Mouse (Mus musculus): Measurements from ENCODE around the gene Lbx2. TPM values are rescaled to one million over a fixed set of nuclear protein-coding genes. Genes with fewer than 3 reads are reported as not detected.

The Lbx2 gene
- polyA plus RNA-seq, 1 experiment from 2014 or later = not detected

DNA sequence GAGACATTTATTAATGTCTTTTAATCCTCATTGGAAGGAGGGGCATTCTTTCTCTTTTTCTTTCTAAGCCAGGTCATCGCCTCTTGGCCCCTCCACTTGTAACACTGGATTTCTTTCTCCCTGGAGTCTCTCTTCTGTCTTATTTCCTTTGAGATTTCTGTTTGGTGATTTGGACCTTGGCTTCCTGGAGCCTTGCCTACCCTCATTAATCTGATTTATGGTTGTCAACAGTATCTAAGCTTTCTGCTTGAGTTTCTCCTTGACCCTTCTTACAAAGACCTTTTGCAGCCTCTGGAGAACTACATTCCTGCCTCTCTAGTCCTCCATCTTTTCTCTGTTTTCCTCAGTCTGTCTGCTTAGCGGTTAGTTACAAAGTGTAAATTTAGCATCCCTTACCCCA is 12.2 kb downstream of the Lbx2 start:
- no peak overlapping the region for H3K27ac ChIP-seq (ENCODE audit: low read depth, low read length)
- peaks cover 12% of the 10 kb centered on the region for H3K4me1 ChIP-seq (ENCODE audit: control insufficient read depth, insufficient read depth, low read length)
- H3K4me3 ChIP-seq (ENCODE audit: low read depth, low read length) = no peak overlapping the region
- ATAC-seq (no peak), DNase-seq (ENCODE audit: low spot score) (no peak)
- H3K4me2 ChIP-seq (ENCODE audit: low read length) = no peak overlapping the region
- no peaks in the 10 kb centered on the region for H3K27me3 ChIP-seq (replicated peaks; ENCODE audit: control insufficient read depth, insufficient read depth, low read length)
- H3K36me3 ChIP-seq (ENCODE audit: control insufficient read depth, insufficient read depth, low read length) = no peaks in the 10 kb centered on the region
- H3K9me3 ChIP-seq (replicated peaks; ENCODE audit: control insufficient read depth, low read length) = no peaks in the 10 kb centered on the region
- 83% methylated on average over 2 of the region's 2 CpGs for WGBS
- no peak overlapping the region for H3K9ac ChIP-seq (ENCODE audit: low read length)

DNA sequence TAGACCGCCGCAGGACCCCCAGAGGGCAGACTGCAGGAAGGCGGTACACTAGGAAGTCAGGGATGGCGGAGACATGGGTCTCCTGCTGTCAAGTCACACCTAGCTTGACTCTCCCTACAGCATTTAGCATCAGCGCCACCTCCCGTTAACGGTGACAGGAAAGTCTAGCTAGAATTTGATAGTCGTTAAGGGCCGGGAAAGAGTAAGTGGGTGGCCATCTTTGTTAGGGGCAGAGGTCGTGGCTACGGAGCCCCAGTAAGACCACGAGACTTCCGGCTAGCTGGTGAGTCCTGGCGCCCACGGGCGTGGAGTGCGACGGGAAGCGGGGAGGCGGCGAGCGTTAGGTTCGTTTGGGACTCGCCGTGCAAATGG is 15.1 kb downstream of the Lbx2 start, which contains the start of the genes Ccdc142 and Gm42688:
Ccdc142 (plus strand) TSS at position 286 of the 372 bp plus-strand sequence.
Gm42688 (plus strand) TSS at position 302 of the 372 bp plus-strand sequence.
- Histone ChIP-seq H3K4me3 (ENCODE audit: low read depth, low read length) (peak within 1 kb of the TSS; percentile 72), H3K27me3 (replicated peaks; ENCODE audit: control insufficient read depth, insufficient read depth, low read length) (no peaks in the 10 kb centered on the region), H3K9ac (ENCODE audit: low read length) (peak within 1 kb of the TSS; percentile 80), H3K36me3 (ENCODE audit: control insufficient read depth, insufficient read depth, low read length) (no peaks in the 10 kb centered on the region), H3K27ac (ENCODE audit: low read depth, low read length) (peak within 1 kb of the TSS; percentile 66), H3K4me2 (ENCODE audit: low read length) (peak within 1 kb of the TSS; percentile 100), H3K4me1 (ENCODE audit: control insufficient read depth, insufficient read depth, low read length) (peaks cover 12% of the 10 kb centered on the region), H3K9me3 (replicated peaks; ENCODE audit: control insufficient read depth, low read length) (no peaks in the 10 kb centered on the region)
- ATAC-seq (peak; percentile 80), DNase-seq (ENCODE audit: low spot score) (peak; percentile 91)
- 1% methylated on average over 25 of the region's 25 CpGs for WGBS

DNA sequence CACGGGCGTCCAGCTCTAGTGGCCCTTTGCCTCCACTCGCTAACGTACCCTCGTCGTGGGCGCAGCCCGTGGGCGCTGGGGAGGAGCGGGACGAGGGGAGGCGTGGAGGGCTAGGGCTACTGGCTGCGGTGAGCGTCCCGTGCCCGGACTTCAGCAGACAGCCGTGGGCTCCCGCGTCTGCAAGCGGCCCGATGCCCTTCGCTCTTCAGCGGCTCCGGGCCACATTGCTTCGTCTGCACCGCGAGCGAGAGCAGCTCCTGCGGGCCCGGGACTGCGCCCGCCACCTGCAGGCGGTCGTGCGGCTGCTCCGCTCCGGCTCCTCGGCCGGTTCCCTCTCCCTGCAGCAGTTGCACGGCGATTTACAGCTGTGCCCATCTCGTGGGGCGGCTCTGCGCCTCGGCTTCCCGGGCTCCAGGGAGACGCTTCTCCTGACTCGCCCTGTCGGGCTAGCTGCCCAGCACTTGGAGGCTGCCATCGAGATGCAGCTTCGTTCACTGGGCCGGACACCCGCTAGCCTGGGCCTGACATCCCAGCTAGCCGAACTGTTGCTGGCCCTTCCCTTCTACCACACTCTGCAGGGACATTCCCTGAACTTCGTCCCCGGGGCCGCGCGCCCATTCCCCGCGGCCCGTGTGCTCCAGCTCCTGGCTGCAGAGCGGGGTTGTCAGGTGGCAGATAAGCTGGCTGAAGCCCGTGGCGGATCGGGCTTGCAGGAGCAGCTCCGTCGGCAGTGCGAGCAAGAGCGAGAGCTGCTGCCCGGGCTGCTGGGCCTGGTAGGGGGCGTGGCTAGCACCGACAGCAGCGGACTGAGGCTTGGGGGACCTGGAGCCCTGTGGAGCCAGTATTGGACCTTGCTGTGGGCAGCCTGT is 15.8 kb downstream of the Lbx2 start:
- Histone ChIP-seq H3K4me2 (ENCODE audit: low read length) (peak overlapping the region; percentile 100), H3K9ac (ENCODE audit: low read length) (peak overlapping the region; percentile 80), H3K36me3 (ENCODE audit: control insufficient read depth, insufficient read depth, low read length) (no peaks in the 10 kb centered on the region), H3K9me3 (replicated peaks; ENCODE audit: control insufficient read depth, low read length) (no peaks in the 10 kb centered on the region), H3K4me1 (ENCODE audit: control insufficient read depth, insufficient read depth, low read length) (peaks cover 12% of the 10 kb centered on the region), H3K27me3 (replicated peaks; ENCODE audit: control insufficient read depth, insufficient read depth, low read length) (no peaks in the 10 kb centered on the region), H3K27ac (ENCODE audit: low read depth, low read length) (peak overlapping the region; percentile 66), H3K4me3 (ENCODE audit: low read depth, low read length) (peak overlapping the region; percentile 72)
- under 1% methylated on average over 65 of the region's 74 CpGs for WGBS
- DNase-seq (ENCODE audit: low spot score) = peak; percentile 70
- peak; percentile 78 for ATAC-seq

DNA sequence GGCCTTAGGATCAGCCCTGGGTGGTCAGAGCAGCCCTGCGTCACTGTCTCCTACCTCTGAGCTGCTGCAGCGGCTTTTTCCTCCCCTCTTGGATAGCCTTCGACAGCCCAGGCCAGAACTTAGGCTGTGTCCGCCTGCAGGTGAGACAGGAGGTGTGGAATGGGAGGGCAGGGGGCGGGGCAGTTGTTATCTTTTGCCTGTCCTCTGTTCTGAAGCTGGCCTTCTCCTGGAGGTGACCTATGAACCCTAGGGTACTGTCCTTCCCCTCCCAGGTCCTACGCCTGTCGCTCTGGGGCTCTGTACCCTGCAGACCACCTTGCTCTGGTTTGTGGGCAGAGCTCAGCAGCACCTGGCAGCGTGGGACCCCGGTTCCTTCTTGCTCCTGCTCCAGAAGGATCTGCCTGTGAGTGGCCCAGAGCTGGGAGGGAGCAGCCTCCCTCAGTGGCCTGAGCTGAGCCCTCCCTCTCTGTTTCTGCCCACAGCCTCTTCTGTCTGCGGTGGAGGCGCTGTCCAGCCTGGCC is 17.0 kb downstream of the Lbx2 start:
- 45% methylated on average over 11 of the region's 11 CpGs for WGBS
- no peak overlapping the region for H3K4me3 ChIP-seq (ENCODE audit: low read depth, low read length)
- DNase-seq (ENCODE audit: low spot score) (no peak), ATAC-seq (no peak)
- peak overlapping the region; percentile 100; the same call in 1 of the 2 replicates for H3K4me2 ChIP-seq (ENCODE audit: low read length)
- no peaks in the 10 kb centered on the region for H3K9me3 ChIP-seq (replicated peaks; ENCODE audit: control insufficient read depth, low read length)
- no peaks in the 10 kb centered on the region for H3K36me3 ChIP-seq (ENCODE audit: control insufficient read depth, insufficient read depth, low read length)
- no peaks in the 10 kb centered on the region for H3K27me3 ChIP-seq (replicated peaks; ENCODE audit: control insufficient read depth, insufficient read depth, low read length)
- peak overlapping the region; percentile 80 for H3K9ac ChIP-seq (ENCODE audit: low read length)
- peaks cover 14% of the 10 kb centered on the region for H3K4me1 ChIP-seq (ENCODE audit: control insufficient read depth, insufficient read depth, low read length)
- H3K27ac ChIP-seq (ENCODE audit: low read depth, low read length) = no peak overlapping the region

DNA sequence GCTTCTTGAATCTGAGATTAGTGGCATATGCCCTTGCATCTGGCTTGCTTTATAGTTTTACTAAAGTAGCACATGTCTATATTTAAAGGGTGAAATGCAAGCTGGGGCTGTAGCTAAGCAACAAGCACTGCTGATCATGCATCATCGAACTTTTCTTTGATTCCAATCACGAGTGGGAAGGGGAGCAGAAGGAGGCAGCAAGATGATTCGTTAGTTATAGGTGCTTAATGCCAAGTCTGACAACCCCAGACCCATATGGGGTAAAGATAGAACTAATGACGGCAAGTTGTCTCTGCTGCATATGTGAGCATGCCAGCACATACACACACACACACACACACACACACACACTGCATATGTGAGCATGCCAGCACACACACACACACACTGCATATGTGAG is 18.0 kb downstream of the Lbx2 start:
- 47% methylated on average over 4 of the region's 4 CpGs for WGBS
- no peaks in the 10 kb centered on the region for H3K27me3 ChIP-seq (replicated peaks; ENCODE audit: control insufficient read depth, insufficient read depth, low read length)
- no peak overlapping the region for H3K4me3 ChIP-seq (ENCODE audit: low read depth, low read length)
- H3K9ac ChIP-seq (ENCODE audit: low read length) = no peak overlapping the region
- no peaks in the 10 kb centered on the region for H3K36me3 ChIP-seq (ENCODE audit: control insufficient read depth, insufficient read depth, low read length)
- peak; percentile 33; the same call in 1 of the 2 replicates for ATAC-seq
- no peak overlapping the region for H3K27ac ChIP-seq (ENCODE audit: low read depth, low read length)
- H3K4me2 ChIP-seq (ENCODE audit: low read length) = no peak overlapping the region
- DNase-seq (ENCODE audit: low spot score) = peak; percentile 84
- H3K9me3 ChIP-seq (replicated peaks; ENCODE audit: control insufficient read depth, low read length) = no peaks in the 10 kb centered on the region
- peaks cover 19% of the 10 kb centered on the region for H3K4me1 ChIP-seq (ENCODE audit: control insufficient read depth, insufficient read depth, low read length)

DNA sequence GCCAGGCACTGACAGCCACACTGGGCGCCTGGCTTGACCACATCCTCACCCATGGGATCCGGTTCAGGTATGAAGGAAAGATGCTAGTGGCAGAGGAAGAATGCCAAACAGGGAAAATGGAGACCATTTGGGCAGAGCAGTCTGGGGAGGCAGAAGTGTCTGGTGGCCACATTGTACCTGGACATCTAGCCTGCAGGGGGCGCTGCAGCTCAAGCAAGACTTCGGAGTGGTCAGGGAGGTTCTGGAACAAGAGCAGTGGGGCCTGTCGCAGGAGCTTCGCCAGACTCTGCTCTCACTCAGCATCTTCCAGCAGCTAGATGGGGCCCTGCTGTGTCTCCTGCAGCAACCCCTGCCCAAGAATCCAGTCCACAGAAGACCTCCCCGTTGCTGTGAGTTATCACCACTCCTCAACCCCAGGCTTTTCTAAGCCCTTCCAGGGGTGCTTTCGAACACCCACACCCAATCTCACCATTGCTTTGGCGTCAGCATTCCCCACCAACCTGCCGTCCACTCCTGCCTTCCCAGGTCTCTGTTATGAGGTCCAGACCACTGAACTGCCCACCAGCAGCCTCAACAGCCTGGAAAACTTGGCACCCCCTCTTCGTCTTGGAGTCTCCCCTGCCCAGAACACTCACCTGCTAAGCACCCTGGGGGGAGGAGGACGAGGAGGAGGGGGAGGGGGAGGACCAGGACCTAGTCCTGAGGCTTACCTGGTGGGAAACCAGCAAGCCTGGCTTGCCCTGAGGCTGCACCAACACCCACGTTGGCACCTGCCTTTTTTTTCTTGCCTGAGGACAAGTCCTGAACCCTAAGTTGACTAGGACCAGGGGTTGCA is 21.6 kb downstream of the Lbx2 start:
- 0 out of 2 replicates have a peak, but pooled peaks cover 5% of the 10 kb centered on the region for H3K36me3 ChIP-seq (ENCODE audit: control insufficient read depth, insufficient read depth, low read length)
- H3K9me3 ChIP-seq (replicated peaks; ENCODE audit: control insufficient read depth, low read length) = no peaks in the 10 kb centered on the region
- 35% methylated on average over 13 of the region's 13 CpGs for WGBS
- peak overlapping the region; percentile 93 for H3K4me2 ChIP-seq (ENCODE audit: low read length)
- peak overlapping the region; percentile 93 for H3K9ac ChIP-seq (ENCODE audit: low read length)
- H3K27ac ChIP-seq (ENCODE audit: low read depth, low read length) = no peak overlapping the region
- H3K4me3 ChIP-seq (ENCODE audit: low read depth, low read length) = peak overlapping the region; percentile 94
- no peak for ATAC-seq
- H3K27me3 ChIP-seq (replicated peaks; ENCODE audit: control insufficient read depth, insufficient read depth, low read length) = no peaks in the 10 kb centered on the region
- peak; percentile 74 for DNase-seq (ENCODE audit: low spot score)
- peaks cover 12% of the 10 kb centered on the region for H3K4me1 ChIP-seq (ENCODE audit: control insufficient read depth, insufficient read depth, low read length)

DNA sequence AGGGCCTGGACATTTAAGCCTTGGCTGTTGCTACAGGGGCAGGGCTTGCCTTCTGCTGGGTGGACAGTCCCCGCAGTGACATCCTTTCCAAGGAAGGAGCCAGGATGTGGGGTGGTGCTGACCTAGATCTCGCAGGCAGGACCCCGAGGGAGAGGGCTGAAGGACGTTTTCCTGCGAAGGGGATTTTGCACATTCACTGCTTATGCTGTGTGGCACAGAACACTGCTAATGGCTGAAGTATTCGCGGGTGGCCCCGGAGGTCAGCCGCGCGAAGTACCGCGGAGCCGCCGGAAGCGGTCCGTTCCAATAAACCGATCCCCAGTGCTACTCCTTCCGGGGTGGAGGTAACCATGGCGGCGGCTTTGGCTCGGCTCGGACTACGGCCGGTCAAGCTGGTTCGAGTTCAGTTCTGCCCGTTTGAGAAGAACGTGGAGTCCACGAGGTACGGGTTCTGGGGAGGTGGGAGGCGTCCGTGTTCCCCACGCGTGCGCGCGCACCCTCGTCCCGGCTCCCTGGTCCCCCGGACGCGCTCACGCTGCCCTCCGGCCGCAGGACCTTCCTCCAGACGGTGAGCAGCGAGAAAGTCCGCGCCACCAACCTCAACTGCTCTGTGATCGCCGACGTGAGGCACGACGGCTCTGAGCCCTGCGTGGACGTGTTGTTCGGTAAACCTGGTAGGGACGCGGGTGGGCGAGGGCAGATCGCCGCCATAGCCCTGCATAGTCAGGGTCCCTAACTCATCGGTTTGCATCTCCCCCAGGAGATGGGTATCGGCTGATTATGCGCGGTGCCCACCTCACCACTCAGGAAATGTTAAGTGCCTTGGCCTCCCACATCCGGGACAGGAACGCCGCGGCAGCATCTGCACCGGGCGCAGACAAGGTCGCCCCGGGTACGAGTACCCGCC is 22.8 kb downstream of the Lbx2 start, which contains the start of gene Mrpl53:
Mrpl53 (plus strand) TSS at position 279 of the 907 bp plus-strand sequence.
- peak within 1 kb of the TSS; percentile 94 for H3K4me3 ChIP-seq (ENCODE audit: low read depth, low read length)

More for the DNA sequence above, 22.8 kb downstream of the Lbx2 start, which contains the start of gene Mrpl53:
- H3K9me3 ChIP-seq (replicated peaks; ENCODE audit: control insufficient read depth, low read length) = no peaks in the 10 kb centered on the region
- WGBS = under 1% methylated on average over 76 of the region's 76 CpGs
- H3K9ac ChIP-seq (ENCODE audit: low read length) = peak within 1 kb of the TSS; percentile 93
- peak; percentile 82 for DNase-seq (ENCODE audit: low spot score)
- H3K36me3 ChIP-seq (ENCODE audit: control insufficient read depth, insufficient read depth, low read length) = 0 out of 2 replicates have a peak, but pooled peaks cover 5% of the 10 kb centered on the region
- H3K27ac ChIP-seq (ENCODE audit: low read depth, low read length) = peak within 1 kb of the TSS; percentile 74
- H3K27me3 ChIP-seq (replicated peaks; ENCODE audit: control insufficient read depth, insufficient read depth, low read length) = no peaks in the 10 kb centered on the region
- H3K4me2 ChIP-seq (ENCODE audit: low read length) = peak within 1 kb of the TSS; percentile 93
- peak; percentile 83 for ATAC-seq
- H3K4me1 ChIP-seq (ENCODE audit: control insufficient read depth, insufficient read depth, low read length) = peaks cover 8% of the 10 kb centered on the region
